Mouse (Mus musculus) adrenal gland, postnatal 4 days (tissue): Measurements from ENCODE around the gene Dgke. TPM values are rescaled to one million over a fixed set of nuclear protein-coding genes. Genes with fewer than 3 reads are reported as not detected.

Experiments used
- total RNA-seq, 2 experiments: library from RNA; stranded (reverse); gene quantifications; 2 replicates each; pipeline ENCODE4 v1.2.3; 2021

Gene Dgke
- total RNA-seq, 2 experiments from 2014 or later, result 11.3 to 14.2 TPM

Other genes starting within 250 kb of the Dgke start
- 100 to 1,000 TPM in 1 of 2 experiments, 10 to 100 TPM in 1; 94.3 to 101 TPM for gene Akap1, start 202.3 kb downstream of the Dgke start, total RNA-seq
- 100 to 1,000 TPM; 149 to 159 TPM for gene Scpep1, start 111.4 kb downstream of the Dgke start, total RNA-seq
- gene Elobl, start 99.9 kb downstream of the Dgke start, total RNA-seq, result not detected
- gene Coil, start 96.6 kb downstream of the Dgke start, total RNA-seq, result 10 to 100 TPM; 14.0 to 14.3 TPM
- 100 to 1,000 TPM; 133 to 137 TPM for gene Trim25, start 67.5 kb downstream of the Dgke start, total RNA-seq
- under 1 TPM in 1 of 2 experiments, not detected in 1; 0.62 TPM for gene Gm525, start 7.0 kb upstream of the Dgke start, total RNA-seq
- under 1 TPM; 0.17 to 0.78 TPM for gene Nog, start 235.5 kb upstream of the Dgke start, total RNA-seq